Mouse (Mus musculus): Measurements from ENCODE around the gene Thsd4. TPM values are rescaled to one million over a fixed set of nuclear protein-coding genes. Genes with fewer than 3 reads are reported as not detected.
A peak's percentile ranks its signal among the peaks of the same experiment; 100 is the strongest.

Gene Thsd4
- polyA plus RNA-seq, 1 experiment from 2014 or later, result 38.7 TPM

- H3K4me2 ChIP-seq (replicated peaks; ENCODE audit: low read depth, low read length), result no peak overlapping the region
- H3K27me3 ChIP-seq (ENCODE audit: control insufficient read depth, insufficient read depth, low read length), result no peaks in the 10 kb centered on the region
- no peaks in the 10 kb centered on the region for H3K9me3 ChIP-seq (ENCODE audit: control insufficient read depth, low read length)
- H3K27ac ChIP-seq (ENCODE audit: low read depth, low read length), result no peak overlapping the region
- peaks cover 26% of the 10 kb centered on the region for H3K4me1 ChIP-seq (ENCODE audit: control insufficient read depth, insufficient read depth, low read length)
- H3K9ac ChIP-seq (ENCODE audit: low read depth, low read length), result no peak overlapping the region
- no peak for ATAC-seq (ENCODE audit: low FRiP score, low TSS enrichment)
- no peaks in the 10 kb centered on the region for H3K36me3 ChIP-seq (ENCODE audit: control insufficient read depth, insufficient read depth, low read length)
- no peak overlapping the region for H3K4me3 ChIP-seq (ENCODE audit: low read length)
- 82% methylated on average over 2 of the region's 2 CpGs for WGBS
Observed at GRCm38 (mm10) chr9:60271940-60272339, 249.9 kb downstream of the Thsd4 start.

GRCm38 (mm10) chr9:60269807-60270206 lies 252.0 kb downstream of the Thsd4 start:
- Histone ChIP-seq H3K9ac (ENCODE audit: low read depth, low read length) (no peak overlapping the region), H3K27me3 (ENCODE audit: control insufficient read depth, insufficient read depth, low read length) (no peaks in the 10 kb centered on the region), H3K4me3 (ENCODE audit: low read length) (no peak overlapping the region), H3K27ac (ENCODE audit: low read depth, low read length) (no peak overlapping the region), H3K4me2 (replicated peaks; ENCODE audit: low read depth, low read length) (no peak overlapping the region), H3K36me3 (ENCODE audit: control insufficient read depth, insufficient read depth, low read length) (no peaks in the 10 kb centered on the region), H3K9me3 (ENCODE audit: control insufficient read depth, low read length) (no peaks in the 10 kb centered on the region), H3K4me1 (ENCODE audit: control insufficient read depth, insufficient read depth, low read length) (peaks cover 10% of the 10 kb centered on the region; the same call in 1 of the 2 replicates)
- WGBS, result 79% methylated on average over 5 of the region's 5 CpGs
- no peak for ATAC-seq (ENCODE audit: low FRiP score, low TSS enrichment)

GRCm38 (mm10) chr9:60267273-60267626 lies 254.6 kb downstream of the Thsd4 start:
- H3K27me3 ChIP-seq (ENCODE audit: control insufficient read depth, insufficient read depth, low read length), result no peaks in the 10 kb centered on the region
- no peak overlapping the region for H3K4me2 ChIP-seq (replicated peaks; ENCODE audit: low read depth, low read length)
- H3K9me3 ChIP-seq (ENCODE audit: control insufficient read depth, low read length), result no peaks in the 10 kb centered on the region
- WGBS, result 82% methylated on average over 5 of the region's 5 CpGs
- no peaks in the 10 kb centered on the region for H3K36me3 ChIP-seq (ENCODE audit: control insufficient read depth, insufficient read depth, low read length)
- no peak overlapping the region for H3K4me3 ChIP-seq (ENCODE audit: low read length)
- H3K4me1 ChIP-seq (ENCODE audit: control insufficient read depth, insufficient read depth, low read length), result peaks cover 9% of the 10 kb centered on the region
- no peak for ATAC-seq (ENCODE audit: low FRiP score, low TSS enrichment)
- H3K9ac ChIP-seq (ENCODE audit: low read depth, low read length), result no peak overlapping the region
- H3K27ac ChIP-seq (ENCODE audit: low read depth, low read length), result no peak overlapping the region

- no peaks in the 10 kb centered on the region for H3K36me3 ChIP-seq (ENCODE audit: control insufficient read depth, insufficient read depth, low read length)
- H3K27me3 ChIP-seq (ENCODE audit: control insufficient read depth, insufficient read depth, low read length), result no peaks in the 10 kb centered on the region
- WGBS, result 87% methylated on average over 15 of the region's 15 CpGs
Observed at GRCm38 (mm10) chr9:60266583-60267272, 255.1 kb downstream of the Thsd4 start.

GRCm38 (mm10) chr9:60264586-60265325 lies 257.1 kb downstream of the Thsd4 start:
- H3K4me3 ChIP-seq (ENCODE audit: low read length), result no peak overlapping the region
- no peak for ATAC-seq (ENCODE audit: low FRiP score, low TSS enrichment)
- no peak overlapping the region for H3K4me2 ChIP-seq (replicated peaks; ENCODE audit: low read depth, low read length)
- no peaks in the 10 kb centered on the region for H3K36me3 ChIP-seq (ENCODE audit: control insufficient read depth, insufficient read depth, low read length)
- H3K27ac ChIP-seq (ENCODE audit: low read depth, low read length), result peak overlapping the region; percentile 43; the same call in 1 of the 2 replicates
- 47% methylated on average over 10 of the region's 10 CpGs for WGBS
- no peak overlapping the region for H3K9ac ChIP-seq (ENCODE audit: low read depth, low read length)
- peaks cover 9% of the 10 kb centered on the region for H3K4me1 ChIP-seq (ENCODE audit: control insufficient read depth, insufficient read depth, low read length)
- H3K27me3 ChIP-seq (ENCODE audit: control insufficient read depth, insufficient read depth, low read length), result no peaks in the 10 kb centered on the region
- no peaks in the 10 kb centered on the region for H3K9me3 ChIP-seq (ENCODE audit: control insufficient read depth, low read length)

More at GRCm38 (mm10) chr9:60266583-60267272, 255.1 kb downstream of the Thsd4 start:
- Histone ChIP-seq H3K9me3 (ENCODE audit: control insufficient read depth, low read length) (no peaks in the 10 kb centered on the region), H3K4me2 (replicated peaks; ENCODE audit: low read depth, low read length) (no peak overlapping the region), H3K4me3 (ENCODE audit: low read length) (no peak overlapping the region), H3K27ac (ENCODE audit: low read depth, low read length) (no peak overlapping the region), H3K4me1 (ENCODE audit: control insufficient read depth, insufficient read depth, low read length) (peaks cover 9% of the 10 kb centered on the region), H3K9ac (ENCODE audit: low read depth, low read length) (no peak overlapping the region)
- ATAC-seq (ENCODE audit: low FRiP score, low TSS enrichment), result no peak

- H3K9me3 ChIP-seq (ENCODE audit: control insufficient read depth, low read length), result no peaks in the 10 kb centered on the region
- H3K27me3 ChIP-seq (ENCODE audit: control insufficient read depth, insufficient read depth, low read length), result no peaks in the 10 kb centered on the region
- no peak overlapping the region for H3K27ac ChIP-seq (ENCODE audit: low read depth, low read length)
- H3K36me3 ChIP-seq (ENCODE audit: control insufficient read depth, insufficient read depth, low read length), result no peaks in the 10 kb centered on the region
- no peak overlapping the region for H3K4me3 ChIP-seq (ENCODE audit: low read length)
- H3K9ac ChIP-seq (ENCODE audit: low read depth, low read length), result no peak overlapping the region
- peaks cover 9% of the 10 kb centered on the region for H3K4me1 ChIP-seq (ENCODE audit: control insufficient read depth, insufficient read depth, low read length)
- 71% methylated on average over 6 of the region's 6 CpGs for WGBS
- no peak overlapping the region for H3K4me2 ChIP-seq (replicated peaks; ENCODE audit: low read depth, low read length)
- no peak for ATAC-seq (ENCODE audit: low FRiP score, low TSS enrichment)
Observed at GRCm38 (mm10) chr9:60262515-60263140, 259.2 kb downstream of the Thsd4 start.

GRCm38 (mm10) chr9:60259626-60260025 lies 262.2 kb downstream of the Thsd4 start:
- no peak overlapping the region for H3K9ac ChIP-seq (ENCODE audit: low read depth, low read length)
- no peak overlapping the region for H3K4me2 ChIP-seq (replicated peaks; ENCODE audit: low read depth, low read length)
- no peaks in the 10 kb centered on the region for H3K36me3 ChIP-seq (ENCODE audit: control insufficient read depth, insufficient read depth, low read length)
- H3K4me1 ChIP-seq (ENCODE audit: control insufficient read depth, insufficient read depth, low read length), result peaks cover 3% of the 10 kb centered on the region
- ATAC-seq (ENCODE audit: low FRiP score, low TSS enrichment), result no peak
- WGBS, result 81% methylated on average over 13 of the region's 13 CpGs
- H3K4me3 ChIP-seq (ENCODE audit: low read length), result no peak overlapping the region
- H3K27ac ChIP-seq (ENCODE audit: low read depth, low read length), result no peak overlapping the region
- no peaks in the 10 kb centered on the region for H3K9me3 ChIP-seq (ENCODE audit: control insufficient read depth, low read length)
- H3K27me3 ChIP-seq (ENCODE audit: control insufficient read depth, insufficient read depth, low read length), result no peaks in the 10 kb centered on the region

- Histone ChIP-seq H3K4me2 (replicated peaks; ENCODE audit: low read depth, low read length) (no peak overlapping the region), H3K36me3 (ENCODE audit: control insufficient read depth, insufficient read depth, low read length) (no peaks in the 10 kb centered on the region), H3K27me3 (ENCODE audit: control insufficient read depth, insufficient read depth, low read length) (no peaks in the 10 kb centered on the region), H3K9me3 (ENCODE audit: control insufficient read depth, low read length) (0 out of 2 replicates have a peak, but pooled peaks cover 3% of the 10 kb centered on the region), H3K27ac (ENCODE audit: low read depth, low read length) (no peak overlapping the region), H3K4me1 (ENCODE audit: control insufficient read depth, insufficient read depth, low read length) (no peaks in the 10 kb centered on the region), H3K4me3 (ENCODE audit: low read length) (no peak overlapping the region), H3K9ac (ENCODE audit: low read depth, low read length) (no peak overlapping the region)
- 71% methylated on average over 3 of the region's 3 CpGs for WGBS
- no peak for ATAC-seq (ENCODE audit: low FRiP score, low TSS enrichment)
Observed at GRCm38 (mm10) chr9:60251765-60252164, 270.1 kb downstream of the Thsd4 start.

- ATAC-seq (ENCODE audit: low FRiP score, low TSS enrichment), result no peak
- Histone ChIP-seq H3K4me2 (replicated peaks; ENCODE audit: low read depth, low read length) (no peak overlapping the region), H3K4me3 (ENCODE audit: low read length) (no peak overlapping the region), H3K27me3 (ENCODE audit: control insufficient read depth, insufficient read depth, low read length) (no peaks in the 10 kb centered on the region), H3K9me3 (ENCODE audit: control insufficient read depth, low read length) (0 out of 2 replicates have a peak, but pooled peaks cover 3% of the 10 kb centered on the region), H3K27ac (ENCODE audit: low read depth, low read length) (no peak overlapping the region), H3K9ac (ENCODE audit: low read depth, low read length) (no peak overlapping the region), H3K36me3 (ENCODE audit: control insufficient read depth, insufficient read depth, low read length) (no peaks in the 10 kb centered on the region), H3K4me1 (ENCODE audit: control insufficient read depth, insufficient read depth, low read length) (no peaks in the 10 kb centered on the region)
Observed at GRCm38 (mm10) chr9:60250403-60250802, 271.4 kb downstream of the Thsd4 start.

All from kidney, embryonic 14.5 days (tissue).